Mouse (Mus musculus) kidney, postnatal 25 days (tissue): ENCODE data around the gene Acsf3.

Experiments used
- DNase-seq, 2 experiments: peaks; one replicate each; pipeline ENCODE4 v3.0.0; 2021; ENCODE audit warnings: mixed read lengths in 2 of 2

Gene Acsf3

GRCm38 (mm10) chr8:122775285-122776155 is at the start of gene Acsf3:
Gene Acsf3, plus strand, starts transcription at chr8:122775486.
- DNase-seq: peak; percentile 65 to 76

DNA sequence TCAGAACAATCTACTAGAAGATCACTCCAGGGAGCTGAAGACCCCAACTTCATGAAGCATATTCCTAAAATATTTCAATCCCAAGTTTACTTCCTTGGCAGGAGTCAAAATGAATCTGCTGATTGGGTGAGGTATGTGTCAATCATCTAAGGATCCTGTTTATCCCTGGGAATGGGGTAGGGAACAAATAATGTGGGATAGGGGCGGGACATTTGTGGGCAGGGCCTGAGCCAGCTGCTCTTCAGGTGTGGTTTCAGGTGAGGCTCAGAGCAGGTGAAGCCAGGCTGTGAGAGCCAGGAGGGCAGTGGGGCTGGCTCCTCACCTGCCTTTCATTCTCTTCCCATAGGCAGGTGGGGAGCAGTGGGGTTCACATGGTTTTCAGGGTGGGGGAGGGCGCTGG is 48.5 kb upstream of the Acsf3 start:
- no peak for DNase-seq

DNA sequence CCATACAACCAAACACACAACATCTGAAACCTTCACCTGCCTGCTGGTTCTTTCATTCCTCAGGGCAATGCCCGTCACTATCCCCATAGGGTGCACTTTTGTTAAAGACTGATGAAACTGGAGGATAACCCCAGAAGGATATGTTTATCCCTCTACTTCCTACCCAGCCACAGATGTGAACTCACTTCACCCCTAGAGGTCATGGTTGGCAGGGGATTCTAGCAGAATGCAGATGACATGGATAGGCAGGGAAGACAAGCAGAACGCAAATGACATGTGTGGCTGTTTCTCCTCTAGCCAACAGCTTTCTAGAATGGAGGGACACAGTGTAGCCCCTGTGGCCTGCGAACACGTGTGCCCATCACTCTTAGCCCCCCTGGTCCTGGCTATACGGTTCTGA is 47.9 kb upstream of the Acsf3 start:
- DNase-seq: no peak

- no peak for DNase-seq
These were observed 46.7 kb upstream of the Acsf3 start for GRCm38 (mm10) chr8:122728630-122729029.

DNA sequence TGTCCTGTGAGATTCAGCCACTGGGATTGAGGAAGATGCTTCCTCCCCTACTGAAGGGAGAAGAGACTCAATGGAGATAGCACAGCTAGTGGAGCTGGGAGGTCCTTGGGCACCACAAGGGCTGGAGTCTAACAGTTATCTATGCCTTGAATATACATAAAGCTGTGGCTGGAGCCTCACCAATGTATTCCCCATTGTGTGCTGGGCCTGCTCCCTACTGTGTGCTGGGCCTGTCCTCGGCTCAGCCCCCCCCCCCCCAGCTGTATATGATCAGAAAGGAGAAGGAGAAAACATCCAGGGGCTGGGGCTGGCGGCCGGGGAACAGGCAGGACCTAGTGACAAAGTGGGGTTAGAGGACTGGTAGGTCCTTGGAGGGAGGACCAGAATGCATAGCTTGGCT is 40.2 kb upstream of the Acsf3 start:
- no peak for DNase-seq

DNA sequence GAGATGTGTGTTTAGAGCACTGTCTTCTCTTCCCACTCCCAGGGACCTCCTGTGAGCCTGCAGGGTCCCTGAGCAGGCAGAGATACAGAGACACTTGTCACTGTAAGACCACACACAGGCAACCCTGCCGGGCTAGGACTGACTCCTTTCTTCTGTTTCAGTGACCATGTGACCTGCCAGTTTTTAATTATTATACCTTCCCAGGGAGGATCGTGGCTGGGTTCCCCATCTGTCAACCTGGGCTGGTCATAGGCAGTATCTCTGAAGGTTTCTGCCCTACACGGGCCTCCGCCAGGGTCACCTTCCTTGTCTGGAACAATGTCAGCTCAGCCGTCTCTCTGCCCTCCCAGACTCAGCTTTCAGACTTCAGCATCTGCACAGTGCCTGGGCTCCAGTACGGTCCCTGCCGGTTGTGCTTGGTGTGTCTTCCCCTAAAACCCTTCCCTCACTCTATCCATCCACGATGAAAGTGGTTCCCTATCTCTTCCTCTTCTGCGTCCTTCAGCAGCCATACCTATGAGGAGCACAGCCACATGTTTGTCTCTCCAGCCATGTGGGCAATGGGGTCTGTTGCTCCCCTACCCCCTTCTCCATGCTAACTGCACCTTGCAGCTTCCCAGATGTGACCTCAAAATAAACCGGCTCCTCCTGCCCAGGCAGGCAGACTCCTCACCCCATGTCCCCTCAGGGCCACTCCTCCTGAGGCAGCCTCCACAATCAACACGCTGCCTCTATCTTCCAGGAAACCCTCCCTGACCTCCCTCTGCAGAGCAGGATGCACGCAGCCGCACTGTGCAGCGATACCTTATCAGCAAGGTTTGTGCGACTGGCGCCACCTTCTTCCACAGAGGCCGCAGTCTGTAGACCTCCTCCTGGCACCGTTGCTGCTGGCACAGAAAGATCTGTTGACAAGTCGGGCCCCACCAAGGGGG is 39.5 kb upstream of the Acsf3 start:
- no peak for DNase-seq

DNA sequence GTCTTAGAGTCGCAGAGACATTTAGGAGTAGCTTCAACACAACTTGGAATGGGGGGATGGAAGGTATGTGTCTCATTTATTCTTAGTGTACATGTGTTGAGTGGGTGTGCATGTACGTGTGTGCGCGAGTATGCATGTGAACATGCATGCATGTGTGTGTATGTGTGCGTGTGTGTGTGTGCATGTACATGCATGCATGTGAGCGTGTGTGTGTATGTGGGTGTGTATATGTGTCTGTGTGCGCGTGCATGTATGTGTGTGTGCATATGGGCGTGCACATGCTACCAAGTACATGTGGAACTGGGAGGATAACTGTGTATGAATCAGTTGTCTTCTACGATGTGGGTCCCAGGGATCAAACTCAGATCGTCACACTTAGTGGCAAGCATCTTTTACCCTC is 38.7 kb upstream of the Acsf3 start:
- no peak for DNase-seq

- no peak for DNase-seq
These were observed 38.2 kb upstream of the Acsf3 start for GRCm38 (mm10) chr8:122737071-122737470.

DNA sequence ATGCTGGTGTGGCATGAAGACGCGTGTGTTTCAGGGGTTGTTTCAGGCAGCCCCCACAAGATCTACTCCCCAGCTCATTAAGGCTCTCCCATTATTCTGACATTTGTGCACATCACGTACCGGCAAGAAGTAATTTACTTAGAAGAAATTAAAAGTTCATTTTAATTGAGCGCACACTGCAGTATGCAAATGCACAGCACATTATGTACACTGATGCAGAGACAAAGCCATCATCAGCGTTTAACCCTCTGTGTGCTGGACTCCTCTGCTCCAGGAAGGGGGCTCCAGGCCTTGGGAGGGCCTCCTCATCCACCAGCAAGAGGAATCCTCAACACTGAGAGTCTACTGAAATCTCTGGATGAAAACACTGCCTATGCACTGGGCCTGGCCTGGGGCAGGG is 37.4 kb upstream of the Acsf3 start:
- DNase-seq: no peak

GRCm38 (mm10) chr8:122739102-122739725 is 36.1 kb upstream of the Acsf3 start:
- no peak for DNase-seq

GRCm38 (mm10) chr8:122742471-122742870 is 32.8 kb upstream of the Acsf3 start:
- DNase-seq: no peak

GRCm38 (mm10) chr8:122745022-122745749 is 30.1 kb upstream of the Acsf3 start:
- DNase-seq: no peak

- no peak for DNase-seq
These were observed 29.5 kb upstream of the Acsf3 start for GRCm38 (mm10) chr8:122745750-122746275.

- DNase-seq: no peak
These were observed 28.8 kb upstream of the Acsf3 start for GRCm38 (mm10) chr8:122746439-122746838.

- no peak for DNase-seq
These were observed 27.5 kb upstream of the Acsf3 start for GRCm38 (mm10) chr8:122747825-122748224.

DNA sequence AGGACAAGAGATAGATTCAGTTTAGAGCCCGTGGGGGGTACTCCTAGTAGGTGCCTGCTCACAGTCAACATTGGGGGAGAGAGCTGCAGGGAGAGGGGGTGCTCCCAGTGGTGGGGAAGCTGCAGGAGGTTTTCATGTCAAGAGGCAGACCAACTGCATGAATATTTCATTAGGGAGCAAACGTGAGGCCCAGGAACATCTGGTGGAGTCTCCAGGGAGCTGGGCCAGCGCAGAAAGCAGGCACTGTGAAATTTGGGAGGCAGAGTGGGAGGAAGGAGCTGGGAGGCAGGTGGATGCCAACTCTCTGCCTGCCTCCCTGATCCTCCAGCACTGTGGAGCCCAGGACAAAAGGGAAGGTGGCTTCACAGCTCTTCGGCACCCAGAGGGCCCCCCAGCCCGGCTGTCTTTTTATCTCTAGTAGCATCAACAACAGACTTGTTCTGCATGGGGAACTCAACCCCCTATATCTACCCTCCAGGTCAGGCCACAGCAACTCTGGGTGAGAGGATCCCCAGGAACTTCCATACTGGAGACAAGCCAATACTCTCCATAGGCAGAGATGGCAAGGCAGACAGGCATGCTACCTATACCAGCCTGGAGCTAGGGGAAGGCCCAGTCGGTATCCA is 25.8 kb upstream of the Acsf3 start:
- DNase-seq: no peak

- DNase-seq: no peak
These were observed 23.9 kb upstream of the Acsf3 start for GRCm38 (mm10) chr8:122751342-122751741.

DNA sequence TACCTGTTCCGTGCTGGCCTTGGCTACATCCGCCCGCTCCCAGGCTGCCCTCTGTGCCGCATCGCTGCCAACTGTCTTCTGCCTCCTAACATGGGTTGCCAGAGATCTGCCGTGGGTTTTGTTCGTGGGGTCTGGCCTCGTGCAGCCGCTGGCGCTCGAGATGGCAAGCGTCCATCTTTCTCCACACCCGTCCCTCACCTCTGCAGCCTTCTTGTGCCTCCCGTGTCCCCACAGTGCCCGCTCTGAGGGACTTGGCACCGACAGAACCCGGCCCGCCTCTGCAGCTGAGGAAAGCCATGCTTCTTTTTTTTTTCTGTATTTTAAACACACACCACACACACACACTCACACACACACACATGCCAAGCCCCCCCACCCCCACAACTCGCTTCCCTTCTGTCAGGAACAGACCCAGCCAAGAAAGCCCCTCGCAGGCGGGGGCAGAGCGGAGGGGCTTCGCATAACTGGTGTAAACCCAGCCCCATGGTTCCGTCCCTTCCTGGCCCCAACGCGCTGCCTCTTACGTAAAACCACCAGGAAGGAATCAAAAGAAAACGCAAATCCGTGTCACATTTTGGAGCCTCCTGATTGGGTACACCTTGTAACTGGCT is 23.1 kb upstream of the Acsf3 start:
- no peak for DNase-seq

GRCm38 (mm10) chr8:122758597-122758996 is 16.7 kb upstream of the Acsf3 start:
- DNase-seq: no peak

- no peak for DNase-seq
These were observed 15.2 kb upstream of the Acsf3 start for GRCm38 (mm10) chr8:122760116-122760515.

DNA sequence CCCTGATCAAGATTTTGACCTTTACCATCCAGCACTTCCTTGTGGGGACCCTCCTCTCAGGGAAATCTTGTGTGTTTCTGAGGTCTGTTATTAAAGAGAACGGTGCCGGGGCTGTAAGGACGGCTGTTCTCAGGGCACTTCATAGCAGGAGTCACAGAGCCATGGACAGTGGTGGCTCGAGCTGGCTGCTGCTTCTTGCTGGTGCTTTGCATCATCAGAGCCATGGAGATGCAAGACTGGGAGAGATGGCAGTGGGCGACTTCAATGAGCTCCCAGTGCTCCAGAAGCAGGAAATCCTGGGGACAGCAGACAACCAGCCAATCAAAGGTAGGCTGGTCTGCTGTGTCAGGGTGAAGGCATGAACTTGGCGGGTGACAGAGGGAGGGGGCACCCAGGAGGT is 14.2 kb upstream of the Acsf3 start:
- DNase-seq: no peak
